ENCODE assay signal across 8 mouse cellular contexts in genomic region chr12:50697492-50697891, GRCm38 (mm10). TPM values are rescaled to one million over a fixed set of nuclear protein-coding genes. Genes with fewer than 3 reads are reported as not detected.
DNase-seq lines count a peak whose midpoint lies in the region; ATAC-seq and TF ChIP-seq lines count a peak whose summit lies in the region.

No protein-coding gene starts in this region.

- H3K4me2 ChIP-seq in heart, postnatal 0 days (ENCODE audit: low read depth, low read length): no peak overlapping the region
- no peak overlapping the region for H3K4me2 ChIP-seq in forebrain, embryonic 12.5 days

- peak; percentile 82 for TF ChIP-seq CTCF in heart, postnatal 0 days (IDR thresholded peaks at IDR 0.05; ENCODE audit: low read depth)

- peak; percentile 55; the same call in 1 of the 2 replicates for ATAC-seq in heart, postnatal 0 days (ENCODE audit: insufficient read depth, low read depth)
- ATAC-seq in forebrain, embryonic 12.5 days (ENCODE audit: low FRiP score): peak; percentile 64; the same call in 1 of the 2 replicates
- ATAC-seq in monocyte, adult 5-6 weeks (replicated peaks; ENCODE audit: insufficient number of reproducible peaks, low FRiP score, low TSS enrichment, poor library complexity, severe bottlenecking): no peak

- H3K36me3 ChIP-seq in heart, postnatal 0 days (replicated peaks; ENCODE audit: control insufficient read depth, insufficient read depth, low read length): no peaks in the 10 kb centered on the region
- no peaks in the 10 kb centered on the region for H3K36me3 ChIP-seq in forebrain, embryonic 12.5 days (replicated peaks)

- H3K9ac ChIP-seq in heart, postnatal 0 days (replicated peaks; ENCODE audit: low read depth, low read length): no peak overlapping the region
- H3K9ac ChIP-seq in forebrain, embryonic 12.5 days: no peak overlapping the region

- peak; percentile 71 for DNase-seq in heart, postnatal 0 days (ENCODE audit: low spot score)
- DNase-seq in heart, postnatal 25 days (ENCODE audit: low spot score): no peak
- peak; percentile 1 for DNase-seq in R1 (ENCODE audit: low read depth, low spot score)
- peak; percentile 23 to 41 for DNase-seq in layer of hippocampus, postnatal 10 days (ENCODE audit: low spot score in 2 of 2)
- peak; percentile 5 for DNase-seq in right cerebral cortex, postnatal 25 days
- no peak for DNase-seq in thymus, postnatal 25 days

- intact Hi-C loops in heart, postnatal 25 days (cut with DNase I): loop anchor here (2.0 kb wide), 1 partner anchor 383 kb away; no protein-coding TSS in a partner anchor

- no peak overlapping the region for H3K27ac ChIP-seq in heart, postnatal 0 days (ENCODE audit: low read depth)
- no peak overlapping the region for H3K27ac ChIP-seq in forebrain, embryonic 12.5 days

- no peak overlapping the region for H3K4me3 ChIP-seq in heart, postnatal 0 days (ENCODE audit: low read depth, low read length)
- H3K4me3 ChIP-seq in forebrain, embryonic 12.5 days (replicated peaks): no peak overlapping the region

- H3K4me1 ChIP-seq in heart, postnatal 0 days (ENCODE audit: control insufficient read depth, insufficient read depth): no peaks in the 10 kb centered on the region
- H3K4me1 ChIP-seq in forebrain, embryonic 12.5 days: peaks cover 6% of the 10 kb centered on the region; the same call in 1 of the 2 replicates

- H3K9me3 ChIP-seq in heart, postnatal 0 days (replicated peaks; ENCODE audit: control insufficient read depth, low read length): no peaks in the 10 kb centered on the region
- no peaks in the 10 kb centered on the region for H3K9me3 ChIP-seq in forebrain, embryonic 12.5 days

- no peak for TF ChIP-seq EP300 in heart, postnatal 0 days (IDR thresholded peaks at IDR 0.05; ENCODE audit: low read depth)

- H3K27me3 ChIP-seq in heart, postnatal 0 days (ENCODE audit: control insufficient read depth, insufficient read depth, low read length): no peaks in the 10 kb centered on the region
- no peaks in the 10 kb centered on the region for H3K27me3 ChIP-seq in forebrain, embryonic 12.5 days

- 6% methylated on average over 3 of the region's 3 CpGs for WGBS in heart, postnatal 0 days
- 20% methylated on average over 3 of the region's 3 CpGs for WGBS in forebrain, embryonic 12.5 days

RNA-seq across cellular contexts. Expression of gene Prkd1, which starts 48.6 kb away (rescaled TPM):
- 4.7 and 8.7 TPM in 2 replicates for total RNA-seq in heart, postnatal 0 days (2014; rRNA removed; ENCODE audit: low replicate concordance)
- polyA plus RNA-seq in heart, postnatal 0 days (2015; fragmentation: Nextera tagmentation; extraction: Ambion mirVana): 2.7 and 2.8 TPM in 2 replicates
- 1 to 10 TPM; 7.5 to 8.6 TPM for total RNA-seq in heart, postnatal 25 days (2021)
- 8.2 and 8.7 TPM in 2 replicates for polyA plus RNA-seq in forebrain, embryonic 12.5 days (2016; fragmentation: Nextera tagmentation; extraction: Ambion mirVana)
- 10 to 100 TPM; 15.9 to 17.4 TPM for total RNA-seq in layer of hippocampus, postnatal 10 days (2021)
- not detected in 3 replicates for total RNA-seq in monocyte, adult 5-6 weeks (2017)

Comparison
In these comparisons a context has a peak if more than half of its experiments do, and no peak if none do; other contexts are left out.
1. DNase-seq: peak in heart, postnatal 0 days (single experiment), R1 (single experiment), layer of hippocampus, postnatal 10 days (2 of 2) and right cerebral cortex, postnatal 25 days (single experiment); none in heart, postnatal 25 days (single experiment) and thymus, postnatal 25 days (single experiment).